In genomic region chr13:51964416-51964815, GRCm38 (mm10) we compare ENCODE assay signal across 8 mouse cellular contexts.
DNase-seq lines count a peak whose midpoint lies in the region; ATAC-seq and TF ChIP-seq lines count a peak whose summit lies in the region.

No protein-coding gene starts in this region.

- no peak for TF ChIP-seq POLR2A in bone marrow macrophage, adult 2 months (IDR thresholded peaks at IDR 0.05; ENCODE audit: borderline replicate concordance, low read depth, low read length)

- H3K9ac ChIP-seq in forebrain, embryonic 13.5 days = no peak overlapping the region
- no peak overlapping the region for H3K9ac ChIP-seq in forebrain, embryonic 15.5 days (replicated peaks)
- no peak overlapping the region for H3K9ac ChIP-seq in hindbrain, embryonic 12.5 days
- no peak overlapping the region for H3K9ac ChIP-seq in lung, embryonic 14.5 days

- no peaks in the 10 kb centered on the region for H3K36me3 ChIP-seq in forebrain, embryonic 13.5 days (ENCODE audit: poor library complexity, severe bottlenecking)
- no peaks in the 10 kb centered on the region for H3K36me3 ChIP-seq in forebrain, embryonic 15.5 days
- H3K36me3 ChIP-seq in hindbrain, embryonic 12.5 days = no peaks in the 10 kb centered on the region
- no peaks in the 10 kb centered on the region for H3K36me3 ChIP-seq in lung, embryonic 14.5 days (ENCODE audit: insufficient read depth)

- DNase-seq in lung, embryonic 14.5 days = peak; percentile 70
- DNase-seq in thymus, postnatal 4 days = peak; percentile 59
- no peak for DNase-seq in right cerebral cortex, postnatal 36 days (ENCODE audit: low spot score in 2 of 2)

- no peak overlapping the region for H3K4me2 ChIP-seq in forebrain, embryonic 13.5 days
- no peak overlapping the region for H3K4me2 ChIP-seq in forebrain, embryonic 15.5 days (replicated peaks)
- no peak overlapping the region for H3K4me2 ChIP-seq in hindbrain, embryonic 12.5 days (replicated peaks)
- no peak overlapping the region for H3K4me2 ChIP-seq in lung, embryonic 14.5 days

- peaks cover 10% of the 10 kb centered on the region for H3K4me1 ChIP-seq in forebrain, embryonic 13.5 days
- peaks cover 4% of the 10 kb centered on the region; the same call in 1 of the 2 replicates for H3K4me1 ChIP-seq in forebrain, embryonic 15.5 days
- peaks cover 48% of the 10 kb centered on the region for H3K4me1 ChIP-seq in bone marrow macrophage, adult 2 months (ENCODE audit: control insufficient read depth, insufficient read depth, low read length)
- H3K4me1 ChIP-seq in hindbrain, embryonic 12.5 days = peaks cover 22% of the 10 kb centered on the region
- peaks cover 17% of the 10 kb centered on the region; the same call in 1 of the 2 replicates for H3K4me1 ChIP-seq in lung, embryonic 14.5 days (ENCODE audit: insufficient read depth)

- no peaks in the 10 kb centered on the region for H3K27me3 ChIP-seq in forebrain, embryonic 13.5 days
- no peaks in the 10 kb centered on the region for H3K27me3 ChIP-seq in forebrain, embryonic 15.5 days
- H3K27me3 ChIP-seq in hindbrain, embryonic 12.5 days = peaks cover 7% of the 10 kb centered on the region; the same call in 1 of the 2 replicates
- no peaks in the 10 kb centered on the region for H3K27me3 ChIP-seq in lung, embryonic 14.5 days (ENCODE audit: insufficient read depth, low read length)

- H3K9me3 ChIP-seq in forebrain, embryonic 13.5 days (replicated peaks) = no peaks in the 10 kb centered on the region
- no peaks in the 10 kb centered on the region for H3K9me3 ChIP-seq in forebrain, embryonic 15.5 days
- no peaks in the 10 kb centered on the region for H3K9me3 ChIP-seq in hindbrain, embryonic 12.5 days (replicated peaks)
- no peaks in the 10 kb centered on the region for H3K9me3 ChIP-seq in lung, embryonic 14.5 days (ENCODE audit: low read depth, low read length)

- 41% methylated on average over 6 of the region's 6 CpGs for WGBS in forebrain, embryonic 13.5 days
- WGBS in forebrain, embryonic 15.5 days = 33% methylated on average over 6 of the region's 6 CpGs
- WGBS in hindbrain, embryonic 12.5 days = 48% methylated on average over 6 of the region's 6 CpGs
- 37% methylated on average over 6 of the region's 6 CpGs for WGBS in lung, embryonic 14.5 days

- no peak for TF ChIP-seq CTCF in bone marrow macrophage, adult 2 months (IDR thresholded peaks at IDR 0.05; ENCODE audit: low read depth, low read length)
- TF ChIP-seq CTCF in lung, embryonic 14.5 days (IDR thresholded peaks at IDR 0.05; ENCODE audit: low read depth) = no peak

- no peak overlapping the region for H3K4me3 ChIP-seq in forebrain, embryonic 13.5 days
- no peak overlapping the region for H3K4me3 ChIP-seq in forebrain, embryonic 15.5 days
- H3K4me3 ChIP-seq in bone marrow macrophage, adult 2 months (ENCODE audit: insufficient read depth, low read length) = no peak overlapping the region
- H3K4me3 ChIP-seq in hindbrain, embryonic 12.5 days = no peak overlapping the region
- H3K4me3 ChIP-seq in lung, embryonic 14.5 days (ENCODE audit: low read depth, low read length) = no peak overlapping the region

- 0 out of 2 replicates have a peak overlapping the region, but pooled peaks have one; percentile 6 for H3K27ac ChIP-seq in forebrain, embryonic 13.5 days
- no peak overlapping the region for H3K27ac ChIP-seq in forebrain, embryonic 15.5 days (replicated peaks)
- peak overlapping the region; percentile 70 for H3K27ac ChIP-seq in bone marrow macrophage, adult 2 months (ENCODE audit: insufficient read depth, low read depth, low read length)
- 0 out of 2 replicates have a peak overlapping the region, but pooled peaks have one; percentile 1 for H3K27ac ChIP-seq in hindbrain, embryonic 12.5 days
- peak overlapping the region; percentile 77 for H3K27ac ChIP-seq in lung, embryonic 14.5 days (ENCODE audit: low read depth)

- ATAC-seq in forebrain, embryonic 13.5 days = no peak
- ATAC-seq in forebrain, embryonic 15.5 days (replicated peaks) = no peak
- ATAC-seq in hindbrain, embryonic 12.5 days (ENCODE audit: low FRiP score) = no peak
- ATAC-seq in lung, embryonic 14.5 days (ENCODE audit: insufficient read depth) = peak; percentile 50; the same call in 1 of the 2 replicates
- no peak for ATAC-seq in frontal cortex, adult (ENCODE audit: low TSS enrichment)

Comparison
In these comparisons a context has a peak if more than half of its experiments do, and no peak if none do; other contexts are left out.
1. DNase-seq: peak in lung, embryonic 14.5 days (single experiment) and thymus, postnatal 4 days (single experiment); none in right cerebral cortex, postnatal 36 days (0 of 2).